Mouse (Mus musculus) hindlimb bud, embryonic 11.5 days (tissue): ENCODE measurements around the gene Tsga10.
"Not testable (repeated sequence)": the region's sequence is repeated elsewhere in the genome, so short reads cannot be mapped to it uniquely, and the experiment has no call there.

Experiments used
- DNase-seq: peaks from one replicate; pipeline ENCODE4 v3.0.0-alpha.2; 2012; ENCODE audit warnings: low read depth, low spot score; ENCODE audit errors: extremely low spot score

The Tsga10 gene

DNA sequence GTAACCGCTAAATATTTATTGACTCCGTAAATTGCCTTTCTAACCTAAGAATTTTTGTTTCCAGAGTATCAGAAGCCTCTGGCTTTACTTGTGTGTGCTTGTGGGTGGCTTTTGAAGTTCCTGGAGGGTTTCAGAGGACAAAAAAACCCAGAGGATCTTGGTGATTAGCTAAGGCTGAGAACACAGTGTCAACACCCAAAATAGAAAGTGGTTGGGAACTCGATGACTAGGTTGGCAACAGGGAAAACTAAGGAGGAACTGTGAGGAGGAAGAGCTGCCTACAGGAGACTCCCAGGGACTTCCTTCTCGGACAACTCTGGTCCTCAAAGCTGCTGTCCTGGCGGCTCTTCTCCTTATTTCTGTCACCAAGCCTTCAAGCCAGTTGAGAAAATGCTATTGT lies 145.1 kb downstream of the Tsga10 start:
- DNase-seq: no peak

DNA sequence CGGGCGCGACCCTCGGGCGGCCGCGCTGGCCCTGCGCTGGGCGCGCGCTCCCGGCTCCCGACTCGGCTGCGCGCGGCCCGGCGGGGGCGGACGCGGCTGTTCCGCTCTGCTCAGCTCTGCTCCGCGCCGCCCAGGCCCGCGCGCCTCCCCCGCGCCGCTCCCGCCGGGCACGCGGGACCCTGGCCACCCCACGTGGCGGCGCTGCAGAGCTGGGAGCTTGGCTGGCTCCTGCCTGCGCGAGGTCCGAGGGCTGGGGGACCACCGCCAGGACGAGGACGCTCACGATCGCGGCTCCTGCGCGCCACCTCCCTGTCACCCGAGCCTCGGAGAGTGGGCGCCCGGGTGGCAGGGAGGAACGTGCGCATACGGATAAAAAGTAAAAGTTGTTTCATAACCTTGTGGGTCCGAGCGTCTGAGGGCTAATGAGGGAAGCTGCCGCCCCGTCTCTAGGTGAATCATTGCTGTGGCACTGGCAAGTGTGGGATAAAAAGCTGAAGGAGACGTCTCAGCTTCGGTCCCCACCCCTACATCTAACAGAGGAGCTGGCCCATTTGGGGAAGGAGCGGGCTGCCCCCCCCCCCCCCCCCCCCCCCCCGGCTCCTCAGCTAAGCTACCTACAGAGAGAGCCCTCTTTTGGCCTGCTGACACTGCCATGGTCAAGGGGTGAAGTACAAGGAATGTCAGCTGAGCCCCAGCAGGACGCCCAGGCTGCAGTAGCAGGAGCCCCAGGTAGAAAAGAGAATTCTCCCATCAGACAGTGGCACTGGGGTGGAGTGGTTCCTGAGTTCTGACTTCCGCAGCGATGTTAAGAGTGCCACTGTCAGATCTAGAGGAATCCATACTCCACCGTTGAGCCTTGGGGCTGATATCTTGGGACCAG lies 146.2 kb downstream of the Tsga10 start, which contains the start of gene 2010300C02Rik:
2010300C02Rik (minus strand) TSS at position 325 of the 880 bp plus-strand sequence.
- no peak for DNase-seq

DNA sequence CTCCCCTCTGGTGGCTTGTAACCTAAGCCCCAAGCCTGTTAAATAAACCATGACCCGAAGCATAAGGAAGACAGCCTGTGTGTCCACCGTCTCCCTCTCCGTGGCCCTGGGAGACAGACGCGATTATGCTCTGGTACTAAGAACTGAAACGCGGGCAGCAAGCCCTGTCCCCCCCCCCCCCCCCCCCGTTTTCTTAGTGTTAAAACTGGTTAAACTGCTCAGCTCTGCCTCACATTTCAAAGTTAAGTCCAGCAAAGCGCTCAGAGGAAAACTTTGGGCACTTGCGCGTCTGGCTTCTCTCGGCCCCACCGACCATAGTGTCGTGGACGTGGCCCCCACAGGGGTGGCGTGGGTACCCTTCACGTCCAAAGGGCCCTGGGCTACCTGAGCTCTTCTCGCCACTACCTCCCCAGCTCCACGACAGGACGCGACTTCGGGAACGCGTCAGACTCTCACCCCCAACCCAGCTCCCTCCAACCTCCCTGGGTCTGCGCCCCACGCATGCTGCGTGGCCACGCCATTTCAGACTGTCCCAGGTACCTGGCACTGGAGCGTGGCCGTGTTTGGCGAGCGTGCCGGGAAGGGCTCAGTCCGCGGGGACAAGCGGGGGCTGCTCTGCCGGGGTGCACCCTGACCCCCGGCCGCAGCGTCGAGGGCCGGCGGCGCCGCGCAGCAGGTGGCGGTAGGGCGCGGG lies 147.1 kb downstream of the Tsga10 start:
- no peak for DNase-seq

DNA sequence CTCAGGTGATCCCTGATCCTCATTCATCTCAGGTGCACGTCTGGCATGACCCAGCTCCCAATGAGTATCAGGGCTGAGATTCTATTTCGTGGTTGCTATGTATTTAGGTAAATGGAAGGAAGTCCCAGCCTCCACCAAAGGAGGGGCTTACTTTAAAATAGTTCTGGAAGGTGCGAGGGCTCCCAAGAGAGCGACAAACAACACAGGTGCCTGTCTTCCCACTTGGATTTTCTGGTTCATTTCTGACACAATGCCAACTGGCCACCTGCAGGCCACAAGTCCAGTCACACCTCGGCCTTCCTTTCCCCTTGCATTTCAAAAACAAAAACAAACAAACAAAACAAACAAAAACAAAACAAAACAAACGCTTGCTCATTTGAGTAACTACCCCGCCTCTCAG lies 147.7 kb downstream of the Tsga10 start:
- DNase-seq: no peak

DNA sequence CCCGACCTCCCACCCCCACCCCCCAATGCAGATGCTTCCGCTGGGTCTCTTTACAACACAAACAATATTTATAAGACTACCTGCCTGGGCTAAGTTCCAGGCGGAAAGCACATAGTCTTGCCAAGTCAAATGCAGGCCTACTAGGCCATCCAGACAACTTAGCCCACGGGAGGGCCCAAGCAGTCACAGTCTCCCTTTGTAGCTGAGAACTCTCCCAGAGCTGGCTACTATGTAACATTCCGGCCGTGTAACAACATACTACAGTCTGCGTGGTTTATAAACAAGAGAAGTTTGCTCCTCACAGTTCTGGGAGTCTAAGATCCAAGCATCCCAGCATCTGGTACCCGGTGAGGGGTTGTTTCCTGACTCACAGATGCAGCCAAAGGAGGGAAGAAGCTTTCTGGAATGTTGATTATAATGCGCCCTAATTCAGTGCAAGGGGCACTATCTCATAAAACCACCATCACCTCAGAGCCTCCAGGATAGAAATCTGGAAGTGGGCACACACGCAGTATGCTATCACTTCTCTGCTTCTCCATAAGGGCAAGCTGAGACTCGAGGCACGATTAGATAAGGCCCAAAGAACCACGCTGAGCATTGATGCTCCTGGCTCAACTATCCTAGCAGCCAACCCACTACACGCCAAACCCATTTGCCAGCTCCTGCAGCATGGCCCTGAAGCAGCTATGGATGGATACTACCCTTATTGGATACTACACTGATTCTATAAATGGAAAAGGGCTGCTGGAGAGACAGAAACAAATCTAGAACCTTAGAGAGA lies 148.6 kb downstream of the Tsga10 start:
- no peak for DNase-seq

DNA sequence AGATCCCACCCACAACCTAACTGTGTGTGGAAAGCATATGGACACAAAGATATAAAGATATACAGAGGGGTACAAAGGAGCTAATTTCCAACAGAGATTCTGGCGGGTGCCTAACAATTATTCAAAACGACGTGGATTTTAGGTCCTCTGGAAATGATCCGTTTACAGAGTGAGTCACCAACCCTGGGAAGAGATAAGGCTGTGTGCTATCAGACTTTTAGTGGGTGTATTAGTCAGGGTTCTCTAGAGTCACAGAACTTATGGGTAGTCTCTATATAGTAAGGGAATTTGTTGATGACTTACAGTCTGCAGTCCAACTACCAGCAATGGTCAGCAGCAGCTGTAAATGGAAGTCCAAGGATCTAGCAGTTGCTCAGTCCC lies 153.9 kb downstream of the Tsga10 start:
- DNase-seq: not testable (repeated sequence)

DNA sequence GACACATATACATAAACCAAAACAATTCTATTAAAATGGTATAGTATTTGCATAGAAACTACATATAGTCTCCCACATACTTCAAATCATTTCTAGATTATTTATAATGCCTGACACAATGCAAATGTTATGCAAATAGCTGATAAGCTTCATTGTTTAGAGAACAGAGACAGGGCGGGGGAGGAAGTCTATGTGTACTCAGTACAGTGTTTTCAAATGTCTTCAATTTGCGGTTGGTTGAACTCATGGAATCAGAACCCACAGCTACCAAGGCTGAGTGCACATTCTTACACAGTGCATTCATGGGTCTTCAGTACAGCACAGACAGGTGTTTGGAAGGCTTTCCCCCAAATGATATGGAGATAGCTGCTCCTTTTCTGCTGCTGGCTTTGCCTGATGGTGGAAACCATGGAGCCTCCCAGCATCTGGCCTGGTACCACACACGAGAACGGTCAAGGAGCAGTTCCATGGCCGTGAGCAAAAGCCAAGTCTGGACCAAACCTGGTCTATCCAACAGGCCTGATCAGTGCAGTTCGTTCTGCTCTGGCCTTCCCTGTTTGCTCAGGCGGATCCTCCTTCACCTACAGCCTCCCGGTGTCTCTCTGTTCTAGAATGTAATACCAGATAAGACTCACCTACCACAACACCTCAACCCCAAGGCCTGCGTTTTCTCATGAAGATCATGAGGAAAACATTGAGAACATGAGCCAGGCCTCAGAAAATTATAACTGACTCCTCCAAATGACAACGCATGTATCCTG lies 154.5 kb downstream of the Tsga10 start:
- no peak for DNase-seq

DNA sequence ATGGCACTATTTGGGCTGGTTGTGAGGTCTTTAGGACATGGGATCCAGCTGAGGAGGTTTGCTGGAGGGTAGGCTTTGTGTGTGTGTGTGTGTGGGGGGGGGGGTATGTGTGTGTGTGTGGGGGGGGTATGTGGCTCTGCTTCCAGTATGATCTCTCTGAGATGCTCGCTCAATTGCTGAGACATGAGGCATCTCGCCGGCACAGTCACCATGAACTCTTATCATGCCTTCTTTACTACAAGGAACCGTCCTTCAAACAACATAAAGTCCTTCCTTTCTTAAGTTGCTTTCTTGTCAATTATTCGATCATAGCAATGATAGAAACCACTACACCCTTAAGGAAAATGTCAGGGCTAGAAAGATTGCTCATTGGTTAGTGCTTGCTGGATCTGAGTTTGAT lies 155.1 kb downstream of the Tsga10 start:
- DNase-seq: no peak

DNA sequence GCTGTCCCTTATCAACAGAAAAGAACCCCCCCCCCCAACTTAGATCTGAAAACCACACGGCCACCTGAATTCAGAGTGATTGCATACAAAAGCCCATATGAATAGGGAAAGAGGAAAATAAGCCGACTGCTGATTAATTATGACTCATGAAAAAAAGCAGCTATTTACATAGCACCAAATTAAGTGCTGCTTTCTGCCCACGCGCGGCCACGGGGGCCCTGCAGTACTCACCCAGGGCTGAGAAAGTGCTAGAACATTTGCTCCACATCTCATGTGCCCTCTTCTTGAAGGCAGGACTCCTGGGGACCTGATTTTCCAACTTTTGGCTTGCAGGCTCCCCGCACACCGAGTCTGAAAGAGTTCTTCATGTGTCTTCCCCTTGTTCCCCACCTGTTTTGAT lies 156.5 kb downstream of the Tsga10 start:
- no peak for DNase-seq

DNA sequence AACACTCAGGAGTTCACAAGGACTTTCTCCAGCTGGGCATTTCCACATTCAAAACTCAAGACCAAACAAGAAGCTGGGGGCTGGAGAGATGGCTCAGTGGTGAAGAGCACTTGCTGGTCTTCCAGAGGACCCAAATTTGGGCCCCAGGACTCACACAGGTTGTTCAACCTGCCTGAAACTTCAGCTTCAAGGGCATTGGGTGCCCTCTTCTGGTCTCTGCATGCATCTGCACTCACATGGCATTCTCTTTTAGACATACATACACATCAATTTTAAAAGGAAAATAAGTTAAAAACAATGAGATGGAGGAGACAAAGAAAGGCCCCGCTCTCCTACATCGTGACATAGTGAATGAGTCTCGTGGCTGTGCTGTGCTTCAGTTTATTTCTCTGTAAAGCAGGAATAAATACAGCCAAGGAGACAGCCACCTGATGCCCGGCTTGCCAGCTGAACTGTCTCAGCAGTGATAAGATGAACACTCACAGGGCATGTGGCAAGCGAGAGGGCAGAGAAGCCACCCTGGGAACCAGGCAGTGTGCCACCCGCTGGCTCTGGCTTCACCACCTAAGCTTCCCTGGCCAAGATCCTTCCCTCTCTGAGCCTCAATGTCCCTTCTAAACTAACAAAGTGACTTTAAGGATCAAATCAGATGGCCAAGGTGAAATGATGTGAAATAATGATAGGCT lies 157.8 kb downstream of the Tsga10 start:
- no peak for DNase-seq
